Mouse (Mus musculus) spleen, embryonic (tissue): Measurements from ENCODE around the gene Sptan1.

Source experiments
- CTCF ChIA-PET: fragments of 350-600 bp; sonication (Branson Sonifier 250); formaldehyde crosslinking; loops from one replicate; lab custom pipeline; 2022; lab: Charles Lee

Gene Sptan1

DNA sequence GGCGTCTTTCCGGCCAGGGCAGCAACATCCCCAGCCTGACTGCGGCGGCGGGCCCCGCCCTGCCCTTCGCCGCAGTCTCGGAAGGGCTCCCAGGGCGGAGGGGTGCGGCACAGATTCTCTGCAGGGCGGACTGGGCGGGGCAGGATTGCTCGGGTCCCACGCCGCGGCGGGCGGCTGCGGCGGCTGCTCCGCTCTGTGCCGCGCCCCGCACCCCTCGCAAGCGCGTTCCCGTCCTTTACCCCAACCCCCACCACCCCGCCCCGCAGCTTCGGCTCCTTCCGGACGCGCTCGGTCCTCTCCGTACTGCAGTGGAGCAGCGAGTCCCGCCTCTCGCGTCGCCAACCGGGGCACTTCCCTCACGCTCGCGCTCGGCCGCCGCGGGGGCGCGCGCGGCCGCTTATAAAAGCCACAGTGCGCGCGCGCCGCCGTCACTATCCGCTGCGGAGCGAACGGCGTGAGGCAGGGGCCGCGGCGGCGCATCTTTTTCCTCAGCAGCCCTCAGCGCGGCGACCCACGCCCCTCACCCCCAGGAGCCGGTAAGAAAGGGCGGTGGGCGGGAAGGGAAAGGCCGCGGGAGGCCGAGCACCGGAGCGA, at the start of gene Sptan1:
TSS of gene Sptan1 (plus strand) at position 311 of the 594 bp plus-strand sequence.
- CTCF ChIA-PET = no interaction called here

DNA sequence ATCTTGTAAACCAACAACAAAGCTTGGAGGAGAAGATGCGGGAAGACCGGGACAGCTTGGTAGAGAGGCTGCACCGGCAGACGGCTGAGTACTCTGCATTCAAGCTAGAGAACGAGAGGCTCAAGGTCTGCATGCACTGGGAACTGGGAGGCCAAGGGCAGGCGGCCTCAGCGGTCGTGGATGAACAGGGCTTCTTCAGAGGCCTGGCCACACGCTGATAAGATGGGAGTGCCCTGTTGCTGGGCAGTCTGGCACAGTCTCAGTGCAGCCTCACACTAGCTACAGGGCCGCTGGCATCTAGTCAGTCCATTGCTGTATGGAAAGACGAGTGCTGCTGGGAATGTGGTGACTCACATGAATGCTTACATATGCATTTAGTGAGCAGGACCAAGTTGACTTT, 47.7 kb upstream of the Sptan1 start:
- CTCF ChIA-PET = interaction anchor here (1.2 kb wide), 1 partner anchor 44 kb away, joined by 3 read pairs; no protein-coding TSS in a partner anchor

DNA sequence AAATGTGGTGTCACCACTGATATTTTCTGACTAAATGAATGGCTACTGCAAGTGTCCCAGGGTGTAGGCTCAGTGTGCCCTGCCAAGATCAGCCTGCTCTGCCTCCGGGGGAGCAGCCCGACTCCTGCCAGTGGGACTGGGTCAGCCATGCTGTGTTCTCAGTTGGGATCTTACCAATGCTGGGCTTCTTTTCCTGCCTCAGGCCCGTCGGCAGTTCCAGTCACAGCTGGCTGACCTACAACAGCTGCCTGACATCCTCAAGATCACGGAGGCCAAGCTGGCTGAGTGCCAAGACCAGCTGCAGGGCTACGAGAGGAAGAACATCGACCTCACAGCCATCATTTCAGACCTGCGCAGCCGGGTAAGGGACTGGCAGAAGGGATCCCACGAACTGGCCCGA, 43.3 kb upstream of the Sptan1 start:
- CTCF ChIA-PET = interaction anchor here (0.6 kb wide), 1 partner anchor 285 kb away, joined by 4 read pairs; no protein-coding TSS in a partner anchor

DNA sequence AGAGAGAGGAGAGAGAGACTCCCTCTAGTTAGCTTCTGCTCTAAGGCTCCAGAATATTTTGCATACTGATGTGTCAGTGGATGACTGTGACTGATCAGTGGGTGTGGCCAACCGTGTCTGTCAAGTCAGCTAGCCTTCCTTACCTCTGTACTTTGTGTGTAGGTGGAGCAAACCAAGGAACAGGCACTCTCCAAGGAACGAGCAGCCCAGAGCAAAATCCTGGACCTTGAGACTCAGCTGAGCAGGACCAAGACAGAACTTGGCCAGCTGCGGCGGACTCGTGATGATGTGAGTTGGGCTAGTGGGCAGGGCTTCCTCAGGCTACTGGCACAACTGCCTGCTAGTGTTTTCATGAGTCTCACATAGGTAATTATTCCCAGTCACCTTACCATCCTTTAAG, 38.8 kb upstream of the Sptan1 start:
- CTCF ChIA-PET = no interaction called here

DNA sequence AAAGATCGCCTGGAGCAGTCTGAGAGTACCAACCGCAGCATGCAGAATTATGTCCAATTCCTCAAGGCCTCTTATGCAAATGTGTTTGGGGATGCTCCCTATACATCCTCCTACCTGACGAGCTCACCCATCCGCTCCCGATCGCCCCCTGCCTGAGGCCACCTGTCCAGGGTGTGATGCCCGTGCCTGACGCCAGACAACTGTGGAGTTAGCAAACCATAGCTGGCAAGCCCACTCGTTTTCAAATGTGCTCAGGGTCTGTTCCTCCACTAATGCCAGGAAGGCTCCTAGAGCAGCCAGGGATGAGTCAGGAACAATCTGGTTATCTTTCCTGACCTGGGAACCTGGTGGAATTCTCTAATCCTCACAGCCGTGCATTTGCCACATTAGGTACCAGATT, 34.9 kb upstream of the Sptan1 start:
- CTCF ChIA-PET = no interaction called here

DNA sequence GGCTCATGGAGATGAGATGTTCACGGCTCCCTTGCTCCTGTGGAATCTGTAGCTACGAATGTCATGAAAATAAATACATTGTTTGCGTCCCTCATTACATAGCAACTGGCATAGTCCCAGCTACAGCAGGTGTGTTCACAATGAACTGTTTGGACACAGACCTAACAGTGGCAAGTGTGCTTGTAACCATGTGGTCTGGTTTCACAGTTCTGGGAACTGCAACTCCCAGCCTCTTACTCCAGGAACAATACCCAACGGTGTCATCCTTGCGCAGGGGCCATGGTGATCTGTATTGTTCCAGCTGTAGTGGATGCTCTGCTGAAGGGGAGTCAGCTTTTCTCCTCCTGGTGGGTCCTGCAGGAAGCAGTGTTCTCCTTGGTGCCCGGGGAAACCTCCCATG, 34.2 kb upstream of the Sptan1 start:
- CTCF ChIA-PET = no interaction called here

DNA sequence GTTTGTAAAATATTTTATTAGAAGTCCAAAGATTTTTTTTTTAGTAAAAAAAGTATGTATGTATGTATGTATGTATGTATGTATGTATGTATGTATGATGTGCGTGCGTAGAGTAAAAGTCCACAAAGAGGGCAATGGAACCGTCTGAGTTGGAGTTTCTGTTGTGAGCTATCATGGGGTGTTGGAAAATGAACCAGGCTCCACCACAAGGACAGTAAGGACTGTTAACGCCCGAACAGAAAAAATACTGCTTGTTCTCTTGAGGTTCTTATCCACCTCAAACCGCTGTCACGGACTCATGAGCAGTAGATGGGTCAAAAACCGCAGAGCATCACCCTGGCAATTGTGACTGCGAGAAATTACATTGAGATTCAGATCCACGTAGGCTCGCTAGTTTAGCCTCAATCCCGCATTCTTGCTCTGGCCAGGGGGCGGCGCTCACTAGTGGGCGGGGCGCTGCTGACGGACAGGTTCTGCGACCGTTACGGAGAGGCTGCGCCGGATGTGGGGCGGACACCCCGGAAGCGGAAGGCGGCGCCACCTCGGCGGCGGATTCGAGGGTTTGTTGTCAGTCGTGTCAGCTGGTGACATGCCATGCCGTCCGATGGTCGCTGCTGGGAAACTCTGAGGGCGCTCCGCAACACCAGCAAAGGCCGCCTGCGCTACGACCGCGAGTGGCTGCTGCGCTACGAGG, 30.3 kb upstream of the Sptan1 start, which contains the start of gene Gle1:
TSS of gene Gle1 (plus strand) at position 521 of the 694 bp plus-strand sequence.
- CTCF ChIA-PET = interaction anchor here (0.7 kb wide), 1 partner anchor 874 kb away, joined by 4 read pairs; no protein-coding TSS in a partner anchor

DNA sequence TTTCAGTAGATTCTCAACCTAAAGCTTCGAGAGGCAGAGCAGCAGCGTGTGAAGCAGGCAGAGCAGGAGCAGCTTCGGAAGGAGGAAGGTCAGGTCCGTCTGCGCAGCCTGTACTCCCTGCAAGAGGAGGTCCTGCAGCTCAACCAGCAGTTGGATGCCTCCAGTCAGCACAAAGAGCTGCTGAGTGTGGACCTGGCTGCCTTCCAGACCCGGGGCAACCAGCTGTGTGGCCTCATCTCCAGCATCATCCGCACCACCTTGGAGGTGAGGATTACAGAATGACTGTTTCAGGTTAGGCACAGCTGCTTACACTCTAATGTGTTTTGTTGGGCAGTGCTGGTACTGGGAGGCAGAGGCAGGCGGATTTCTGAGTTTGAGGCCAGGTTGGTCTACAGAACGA, 25.3 kb upstream of the Sptan1 start:
- CTCF ChIA-PET = interaction anchor here (0.6 to 0.8 kb wide), 2 partner anchors 37 to 64 kb away, joined by 3 to 5 read pairs; no protein-coding TSS in a partner anchor

DNA sequence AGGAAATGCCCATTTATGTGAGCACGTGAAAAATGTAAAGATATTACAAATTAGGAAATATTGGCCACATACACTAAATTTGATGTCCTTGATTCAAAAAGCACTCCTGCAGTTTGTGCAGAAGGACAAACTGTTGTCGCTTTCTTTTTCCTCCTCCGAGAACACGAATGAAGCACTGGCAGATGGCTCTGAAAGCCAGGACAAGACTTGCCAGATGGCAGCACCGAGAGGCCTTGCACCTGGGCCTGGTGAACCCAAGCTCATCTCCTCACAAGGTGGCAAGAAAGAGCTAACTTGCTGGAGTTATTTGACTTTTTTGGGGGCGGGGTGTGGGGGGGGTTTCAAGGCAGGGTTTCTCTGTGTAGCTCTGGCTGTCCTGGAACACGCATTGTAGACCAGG, 24.5 kb upstream of the Sptan1 start:
- CTCF ChIA-PET = interaction anchor here (0.6 to 0.7 kb wide), 3 partner anchors 17 to 288 kb away, joined by 3 to 5 read pairs (median 3); no protein-coding TSS in a partner anchor

DNA sequence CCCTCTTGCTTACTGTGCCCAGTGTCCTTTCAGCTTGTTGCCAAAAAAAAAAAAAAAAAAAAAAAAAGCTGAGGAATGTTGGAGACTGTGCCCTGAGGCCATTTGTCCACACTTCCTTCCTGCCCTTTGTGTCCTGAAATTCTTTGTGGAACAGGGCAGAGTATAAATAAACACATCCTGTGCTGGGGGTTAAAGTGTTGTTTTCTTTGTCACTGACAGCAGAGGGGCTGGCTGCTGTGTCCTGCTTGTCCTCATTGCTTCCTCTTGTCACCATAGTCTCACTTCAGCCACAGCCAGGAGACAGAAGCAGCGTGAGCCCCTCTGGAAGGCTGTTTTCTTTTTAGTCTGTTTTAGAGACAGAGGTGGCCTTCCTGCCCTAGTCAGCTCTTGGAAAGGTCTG, 20.6 kb upstream of the Sptan1 start:
- CTCF ChIA-PET = no interaction called here

DNA sequence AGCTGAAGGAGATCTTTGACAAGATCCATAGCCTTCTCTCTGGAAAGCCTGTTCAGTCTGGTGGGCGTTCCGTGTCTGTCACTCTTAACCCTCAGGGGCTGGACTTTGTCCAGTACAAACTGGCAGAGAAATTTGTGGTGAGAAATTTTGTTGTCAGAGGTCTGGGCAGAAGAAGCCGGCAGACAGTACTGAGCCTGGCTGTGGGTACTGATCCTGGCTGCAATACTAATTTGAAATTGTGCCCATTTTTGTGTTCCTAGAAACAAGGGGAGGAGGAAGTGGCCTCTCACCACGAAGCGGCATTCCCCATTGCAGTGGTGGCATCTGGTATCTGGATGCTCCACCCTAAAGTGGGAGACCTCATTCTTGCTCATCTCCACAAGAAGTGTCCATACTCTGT, 16.5 kb upstream of the Sptan1 start:
- CTCF ChIA-PET = interaction anchor here (0.6 kb wide), 1 partner anchor 827 kb away, joined by 3 read pairs; no protein-coding TSS in a partner anchor

DNA sequence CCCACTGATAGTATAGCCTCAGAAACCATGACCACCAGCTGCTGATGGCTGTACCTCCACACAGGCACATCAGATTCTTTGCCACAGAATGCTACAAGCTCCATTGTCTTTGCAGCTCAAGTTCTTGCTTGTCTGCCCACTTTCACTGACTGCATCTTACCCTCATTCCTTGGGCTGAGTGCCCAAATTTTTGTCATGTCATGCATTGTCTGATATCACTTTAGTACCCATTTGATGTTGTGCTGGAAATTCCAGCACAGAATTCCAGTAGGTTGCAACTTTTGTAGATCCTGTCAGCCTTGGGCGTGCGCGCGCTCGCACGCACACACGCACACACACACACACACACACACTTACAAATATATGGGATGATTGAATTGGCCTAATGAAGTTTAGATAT, 4.1 kb upstream of the Sptan1 start:
- CTCF ChIA-PET = interaction anchor here (0.7 kb wide), 1 partner anchor 44 kb away, joined by 3 read pairs; no protein-coding TSS in a partner anchor

DNA sequence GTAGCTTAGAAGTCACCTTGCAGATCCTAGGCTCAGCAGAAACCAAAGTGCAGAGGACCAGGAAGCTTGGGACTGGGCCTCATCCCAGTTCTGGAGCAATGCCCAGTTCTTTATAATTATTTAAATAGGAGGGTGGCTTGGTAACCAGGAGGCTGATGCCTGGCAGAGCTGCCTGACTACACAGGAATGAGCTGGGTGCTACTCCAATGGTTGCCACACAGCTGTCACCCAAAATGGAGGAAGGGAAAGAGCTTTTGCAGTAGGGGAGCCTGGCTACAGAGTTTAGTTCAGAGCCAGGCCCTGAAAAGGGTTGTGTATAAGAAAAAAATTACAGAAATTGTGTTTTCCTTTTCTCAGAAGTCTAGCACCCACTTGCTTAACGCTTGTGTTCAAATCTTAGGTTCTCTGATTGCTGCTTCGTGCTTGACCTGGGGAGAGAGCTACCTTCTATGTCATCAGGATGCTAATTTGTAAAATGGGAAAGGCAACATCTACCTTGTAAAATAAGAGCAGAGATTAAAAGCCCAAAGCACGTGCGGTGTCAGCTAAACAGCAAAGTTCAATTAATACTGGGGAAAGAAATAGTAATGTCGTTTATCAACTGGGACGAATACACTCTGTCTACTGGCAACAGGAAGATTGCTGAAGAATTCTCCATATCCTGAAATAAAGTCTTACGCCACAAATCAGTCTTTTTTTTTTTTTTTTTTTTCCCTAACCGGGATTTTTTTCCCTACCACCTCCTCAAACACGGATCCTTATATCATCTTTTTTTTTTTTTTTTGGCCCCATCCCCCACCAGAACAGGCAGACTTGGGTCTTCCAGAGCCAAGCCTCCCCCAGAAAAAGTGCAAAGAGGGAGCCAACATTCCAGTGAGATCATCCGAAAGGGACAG, 758 bp upstream of the Sptan1 start:
- CTCF ChIA-PET = interaction anchor here (0.6 to 0.8 kb wide), 3 partner anchors 11 to 1452 kb away, joined by 3 to 14 read pairs (median 3); no protein-coding TSS in a partner anchor

DNA sequence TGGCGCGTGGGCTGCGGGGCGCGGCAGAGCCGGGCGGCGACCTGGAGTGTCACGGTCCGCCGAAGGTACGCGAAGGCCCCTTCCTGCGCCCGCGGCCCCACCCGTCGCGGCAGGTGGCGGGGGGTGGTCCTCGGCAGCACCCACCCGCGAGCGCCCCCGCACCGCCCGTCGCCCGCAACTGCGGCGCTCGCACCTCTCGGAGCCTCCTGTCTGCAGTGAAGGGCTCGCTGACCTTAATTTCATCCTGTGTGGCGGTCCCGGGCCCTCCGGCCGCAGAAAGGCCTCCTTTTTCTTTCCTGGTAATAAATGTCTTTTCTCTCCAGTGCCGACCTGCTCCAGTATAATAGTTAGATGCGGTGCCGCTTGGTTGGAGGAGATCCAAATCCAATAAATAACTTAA, 546 bp downstream of the Sptan1 start:
- CTCF ChIA-PET = no interaction called here

DNA sequence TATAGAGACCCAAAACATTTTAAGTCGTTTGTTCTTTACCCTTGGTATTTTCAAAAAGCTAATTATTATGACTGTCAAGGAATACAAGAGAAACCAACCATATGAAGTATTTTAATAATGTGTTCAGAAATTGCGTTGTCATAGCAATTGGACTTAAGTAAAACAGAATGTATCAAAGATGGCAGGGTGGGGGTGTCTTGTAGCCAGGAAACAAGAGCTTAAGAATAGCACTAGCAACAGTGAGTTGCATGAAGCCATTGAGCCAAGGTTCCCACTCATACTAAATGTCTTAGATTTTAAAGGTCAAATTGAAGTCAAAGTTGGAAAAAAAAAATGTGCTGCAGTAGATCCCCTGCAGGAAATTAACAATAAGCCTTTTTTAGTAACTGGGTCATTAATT, 1.5 kb downstream of the Sptan1 start:
- CTCF ChIA-PET = no interaction called here

DNA sequence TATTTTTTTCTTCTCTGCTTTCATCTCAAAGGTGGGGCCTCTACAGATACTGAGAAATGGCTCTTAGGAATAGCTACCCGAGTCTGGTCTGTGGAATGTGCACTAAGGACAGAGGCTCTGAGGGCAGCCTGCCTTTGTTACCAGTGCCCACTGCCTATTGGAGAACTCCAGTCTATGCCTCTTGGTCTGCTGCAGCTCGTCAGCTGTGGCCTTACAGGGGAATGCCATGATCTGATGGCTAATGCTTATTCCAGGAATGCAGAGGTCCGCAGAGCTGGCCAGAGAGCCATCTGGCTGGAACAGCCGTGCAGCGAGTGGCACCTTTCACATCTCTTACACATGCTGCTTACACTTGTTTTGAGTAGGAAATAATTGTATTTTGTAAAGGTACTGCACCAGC, 2.4 kb downstream of the Sptan1 start:
- CTCF ChIA-PET = interaction anchor here (0.6 kb wide), 1 partner anchor 81 kb away, joined by 6 read pairs; no protein-coding TSS in a partner anchor

DNA sequence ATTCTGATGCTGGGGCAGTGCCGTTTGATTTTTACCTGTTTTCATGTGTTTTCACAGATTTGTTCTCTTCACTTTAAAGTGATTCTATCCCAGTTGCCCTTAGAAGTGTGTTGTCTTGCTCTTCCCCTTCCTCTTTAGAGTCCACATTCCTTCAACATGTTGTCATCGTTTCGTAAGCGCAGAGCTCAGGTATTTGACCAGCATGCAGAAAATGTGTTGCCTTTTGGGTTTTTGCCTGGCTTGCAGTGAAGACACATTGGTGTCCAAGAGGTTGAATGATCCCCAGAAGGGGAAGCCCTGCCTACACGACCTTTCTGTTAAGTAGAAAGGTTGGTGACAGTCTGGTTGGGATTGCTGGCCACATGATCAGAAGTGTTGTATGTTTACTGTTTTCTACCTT, 3.3 kb downstream of the Sptan1 start:
- CTCF ChIA-PET = interaction anchor here (0.6 kb wide), 1 partner anchor 82 kb away, joined by 6 read pairs; no protein-coding TSS in a partner anchor

DNA sequence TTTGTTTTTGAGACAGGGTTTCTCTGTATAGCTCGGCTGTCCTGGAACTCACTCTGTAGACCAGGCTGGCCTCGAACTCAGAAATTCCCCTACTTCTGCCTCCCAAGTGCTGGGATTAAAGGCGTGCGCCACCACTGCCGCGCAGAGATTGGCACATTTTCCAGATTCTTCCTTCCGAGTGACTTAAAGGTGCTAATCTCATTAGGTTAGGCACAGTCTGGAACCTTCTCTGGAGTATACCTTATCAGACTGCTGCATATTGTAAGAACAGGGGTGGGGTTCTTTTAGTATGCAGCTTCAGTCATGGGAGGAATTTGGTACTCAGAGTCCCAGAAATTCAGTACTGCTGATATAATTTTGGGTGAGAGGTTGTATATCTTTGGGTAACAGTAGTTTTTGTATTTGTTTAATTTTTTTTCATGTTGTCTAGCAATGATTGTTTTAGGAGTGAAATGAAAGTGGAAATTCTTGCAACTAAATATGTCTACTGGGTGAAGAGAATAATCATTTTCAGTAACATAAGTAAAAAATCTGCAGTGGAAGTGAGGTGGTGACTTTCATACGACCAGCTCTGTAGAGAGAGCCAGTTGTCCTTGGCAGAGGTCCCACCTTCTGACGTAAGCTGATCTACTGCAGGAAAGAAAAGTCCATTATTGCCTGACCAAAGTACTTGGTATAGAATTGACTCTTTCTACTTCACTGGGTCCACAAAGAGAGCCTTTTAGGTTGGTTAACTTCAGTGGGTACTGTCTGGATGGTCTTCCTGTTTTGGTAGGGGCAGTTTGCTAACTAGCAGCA, 6.7 kb downstream of the Sptan1 start:
- CTCF ChIA-PET = no interaction called here

DNA sequence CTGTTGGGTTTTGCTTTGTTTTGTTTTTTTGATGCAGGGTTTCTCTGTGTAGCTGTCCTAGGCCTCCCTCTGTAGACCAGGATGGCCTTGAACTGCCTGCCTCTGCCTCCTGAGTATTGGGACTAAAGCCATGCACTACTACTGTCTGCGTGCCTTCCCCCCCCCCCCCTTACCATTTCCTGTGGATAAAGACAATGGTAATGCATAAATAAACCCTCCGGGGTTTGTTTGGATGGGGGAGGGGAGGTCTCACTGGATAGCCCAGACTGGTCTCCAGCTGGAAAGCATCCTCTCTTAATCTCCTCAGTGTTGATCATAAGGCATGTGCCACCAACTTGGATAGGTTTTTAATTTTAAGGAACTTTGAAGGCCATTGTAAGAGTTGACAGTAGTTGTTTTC, 8.2 kb downstream of the Sptan1 start:
- CTCF ChIA-PET = no interaction called here

DNA sequence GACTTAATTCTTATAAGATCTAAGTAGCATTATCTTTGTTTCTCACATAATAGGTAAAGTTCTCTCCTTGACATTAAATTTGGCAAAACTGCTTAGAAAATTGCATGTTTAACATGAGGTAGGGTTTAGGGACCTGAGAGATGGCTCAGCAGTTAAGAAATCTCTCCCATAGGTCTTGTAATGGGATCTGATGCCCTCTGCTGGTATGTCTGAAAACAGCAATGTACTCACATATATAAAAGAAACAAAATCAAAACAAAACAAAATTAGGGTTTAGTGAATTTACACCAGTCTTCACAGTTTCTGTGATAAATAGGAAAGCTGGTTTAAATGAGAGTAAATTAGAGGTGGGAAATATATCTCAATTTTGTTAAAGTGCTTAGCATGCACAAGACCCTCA, 11.9 kb downstream of the Sptan1 start:
- CTCF ChIA-PET = interaction anchor here (0.7 kb wide), 1 partner anchor 38 kb away, joined by 3 read pairs; no protein-coding TSS in a partner anchor

DNA sequence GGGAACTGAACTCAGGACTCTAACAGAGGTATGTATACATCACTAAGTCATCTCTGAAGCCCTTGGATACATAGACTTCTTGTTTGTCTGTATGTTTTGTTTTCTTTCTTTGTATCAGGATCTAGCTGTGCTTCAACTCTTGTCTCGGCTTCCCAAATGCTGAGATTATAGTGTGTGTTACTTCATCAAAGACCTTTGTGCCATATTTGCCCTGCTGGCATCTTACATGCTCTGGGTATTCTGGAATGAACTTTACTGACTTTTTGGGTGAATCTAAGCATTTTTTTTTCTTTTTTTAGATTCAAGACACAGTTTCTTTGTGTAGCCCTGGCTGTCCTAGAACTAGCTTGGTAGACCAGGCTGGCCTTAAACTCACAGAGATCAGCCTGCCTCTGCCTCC, 15.3 kb downstream of the Sptan1 start:
- CTCF ChIA-PET = no interaction called here
